Mouse (Mus musculus): ENCODE data around the gene Nup62.

DNA sequence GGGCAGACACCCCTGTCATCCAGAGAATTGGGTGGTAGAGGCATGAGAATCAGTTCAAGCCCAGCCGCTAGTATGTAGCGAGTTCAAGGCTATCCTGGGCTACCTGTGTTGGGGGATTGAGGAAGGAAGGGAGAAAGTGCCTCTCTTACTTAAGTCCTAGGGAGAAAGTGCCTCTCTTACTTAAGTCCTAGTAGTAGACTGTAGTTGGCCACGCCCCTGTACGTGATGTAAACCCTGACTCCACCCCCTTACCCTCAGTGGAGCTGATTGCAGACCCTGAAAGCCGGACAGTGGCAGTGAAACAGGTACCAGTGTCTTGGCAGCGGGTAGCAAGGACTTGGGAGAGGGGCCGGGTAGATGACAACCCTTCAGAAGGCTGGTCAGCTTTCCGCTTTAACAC is 42.0 kb downstream of the Nup62 start:
- TF ChIP-seq POLR2A (IDR thresholded peaks at IDR 0.05; ENCODE audit: control insufficient read depth, low read depth, low read length) (no peak), CTCF (IDR thresholded peaks at IDR 0.05; ENCODE audit: control insufficient read depth, insufficient read depth, insufficient replicate concordance, low read depth, low read length) (no peak)

Measured in testis, adult 2 months (tissue).